Mouse (Mus musculus) R1 (cell line): ENCODE measurements around the gene Trim40.

Experiments used
- DNase-seq: peaks from one replicate; pipeline ENCODE4 v3.0.0-alpha.2; 2018; ENCODE audit warnings: low read depth, low spot score

Gene Trim40

GRCm38 (mm10) chr17:36890073-36890903 is at the start of gene Trim40:
Gene Trim40 (minus strand): TSS chr17:36890123.
- DNase-seq: no peak

- no peak for DNase-seq
Observed at GRCm38 (mm10) chr17:36938056-36938455, 48.1 kb upstream of the Trim40 start.

DNA sequence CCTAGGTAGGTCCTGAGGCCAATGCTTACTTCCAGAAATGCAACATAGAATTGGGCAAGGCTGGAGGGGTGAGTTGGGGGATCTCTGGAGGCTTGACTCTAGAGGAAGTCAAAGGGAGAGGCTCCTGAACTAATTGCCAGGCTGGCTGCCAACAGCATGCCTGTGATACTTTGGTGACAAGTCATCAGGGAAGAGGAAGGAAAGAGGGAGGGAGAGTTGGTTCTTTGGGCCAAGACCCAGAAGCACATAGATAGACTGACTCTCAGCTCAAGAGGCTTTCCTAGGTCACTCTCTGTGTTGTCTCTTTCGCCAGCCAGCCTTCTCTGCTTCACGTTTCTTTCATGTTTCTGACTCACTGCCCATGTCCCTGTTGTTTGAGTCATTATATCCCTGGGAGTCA is 41.9 kb upstream of the Trim40 start:
- DNase-seq: no peak

GRCm38 (mm10) chr17:36931130-36931529 is 41.2 kb upstream of the Trim40 start:
- no peak for DNase-seq

DNA sequence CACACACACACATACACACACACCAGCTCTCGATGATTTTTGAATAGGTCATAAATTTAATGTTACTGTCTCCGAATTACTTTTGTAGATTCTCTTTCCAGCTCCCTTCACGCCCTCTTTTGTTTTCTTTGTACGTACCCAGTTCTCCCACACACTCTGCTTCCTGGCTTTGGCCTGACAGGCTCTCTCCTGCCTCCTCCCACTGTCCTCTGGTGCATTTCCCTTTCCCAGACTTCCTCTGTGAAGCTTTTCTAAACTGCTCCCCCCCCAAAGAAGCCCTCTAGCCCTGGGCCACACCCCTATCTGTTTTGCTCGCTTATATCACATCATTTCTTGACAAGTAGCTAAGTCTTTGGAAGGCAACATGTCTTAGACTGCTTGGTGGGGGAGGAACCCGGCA is 40.3 kb upstream of the Trim40 start:
- peak; percentile 76 for DNase-seq

DNA sequence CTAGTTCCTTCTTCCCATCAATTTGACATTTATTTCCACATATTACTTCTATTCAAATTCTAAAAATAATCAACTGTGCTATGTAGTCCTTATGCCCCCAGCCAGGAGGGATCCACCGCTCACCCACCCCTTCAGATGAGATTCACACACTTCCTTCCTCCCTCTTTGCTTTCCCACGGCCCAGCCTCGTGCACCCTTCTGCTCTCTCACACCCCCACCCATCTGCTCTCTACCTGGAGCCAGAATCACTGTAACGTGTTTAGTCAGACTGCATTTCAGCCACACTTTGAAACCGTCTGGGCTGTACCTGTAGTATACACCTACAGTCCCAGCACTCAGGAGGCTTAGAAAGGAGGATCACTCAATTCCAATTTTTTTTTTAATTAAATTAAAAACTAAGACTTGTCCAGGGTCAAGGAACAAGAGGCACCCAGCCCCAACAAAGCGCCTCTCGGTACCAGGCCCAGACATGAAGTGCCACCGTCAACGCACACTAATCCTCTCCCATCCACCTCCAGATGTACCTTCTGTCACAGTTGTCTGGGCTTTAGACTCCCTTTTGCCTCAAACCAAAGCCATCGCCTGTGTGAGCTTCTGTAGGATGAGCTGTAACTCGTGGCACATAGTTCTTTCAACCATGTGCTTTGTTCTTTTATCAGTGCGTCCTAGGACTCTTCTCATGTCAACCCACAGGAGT is 39.5 kb upstream of the Trim40 start:
- no peak for DNase-seq

DNA sequence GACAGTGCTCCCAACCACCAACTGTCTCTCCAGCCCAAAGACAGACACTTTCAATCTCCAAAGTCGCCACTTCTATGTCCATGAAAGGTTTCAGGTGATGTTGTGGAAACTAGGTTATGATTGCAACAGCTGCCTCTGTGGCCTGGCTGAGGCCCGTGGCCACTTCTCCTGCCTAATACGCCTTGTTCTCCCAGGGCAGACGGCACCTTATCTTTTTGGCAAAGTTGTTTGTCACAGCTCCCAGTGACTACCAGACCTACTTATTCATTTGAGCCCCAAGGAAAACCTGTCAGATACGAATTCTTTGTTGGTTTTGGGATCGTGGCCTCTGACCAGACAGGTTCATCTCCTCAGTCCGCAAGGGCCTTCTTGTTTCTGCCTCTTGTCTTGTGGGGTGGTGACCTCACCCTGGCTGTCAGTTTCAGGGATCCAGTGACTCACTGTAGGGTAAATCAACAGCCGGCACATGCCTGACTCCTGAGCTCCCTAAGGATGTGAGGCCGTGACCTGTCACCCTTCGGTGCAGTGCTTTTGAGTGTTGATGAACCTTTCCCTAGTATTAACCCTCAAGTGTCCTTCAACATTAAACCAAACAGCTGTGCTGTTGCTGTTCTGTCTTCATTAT is 37.7 kb upstream of the Trim40 start:
- no peak for DNase-seq

- DNase-seq: peak; percentile 86
Observed at GRCm38 (mm10) chr17:36923491-36923890, 33.6 kb upstream of the Trim40 start.

DNA sequence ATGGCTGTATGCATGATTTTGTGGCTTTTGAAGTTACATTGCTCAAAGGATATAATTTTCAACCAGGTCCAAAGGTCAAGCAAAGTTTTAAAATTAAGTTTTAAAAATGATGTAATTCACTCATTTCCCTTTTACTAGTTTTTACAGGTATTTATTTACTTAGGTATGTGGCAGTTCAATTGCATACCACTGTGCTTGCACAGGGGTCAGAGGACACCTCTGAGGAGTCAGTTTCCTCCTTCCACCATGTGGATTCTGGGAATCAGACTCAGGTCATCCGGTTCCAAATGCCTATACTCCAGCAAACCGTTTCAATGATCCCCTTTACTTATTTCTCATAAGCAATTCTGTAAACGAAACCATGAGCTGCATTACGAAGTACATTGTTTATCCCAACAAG is 32.8 kb upstream of the Trim40 start:
- no peak for DNase-seq

GRCm38 (mm10) chr17:36920239-36920638 is 30.3 kb upstream of the Trim40 start:
- DNase-seq: peak; percentile 55

DNA sequence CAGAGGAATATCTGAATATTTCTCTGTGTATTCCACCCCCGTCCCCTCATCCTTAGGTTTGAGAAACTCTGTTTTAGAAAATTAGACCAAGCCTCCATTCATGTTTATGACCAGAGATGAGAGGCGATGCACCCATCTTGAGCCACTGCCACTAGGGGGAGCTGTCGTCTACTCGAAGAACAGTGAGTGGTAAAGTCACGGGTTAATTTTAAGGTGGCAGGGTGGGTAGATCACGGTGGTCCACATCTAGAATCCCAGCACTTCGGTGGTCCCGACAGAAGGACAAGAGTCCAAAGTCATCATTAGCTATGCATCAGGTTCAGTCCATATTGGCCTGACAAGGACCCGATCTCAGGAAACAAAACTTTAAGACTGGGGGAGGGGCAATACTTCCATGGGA is 25.2 kb upstream of the Trim40 start:
- peak; percentile 68 for DNase-seq

DNA sequence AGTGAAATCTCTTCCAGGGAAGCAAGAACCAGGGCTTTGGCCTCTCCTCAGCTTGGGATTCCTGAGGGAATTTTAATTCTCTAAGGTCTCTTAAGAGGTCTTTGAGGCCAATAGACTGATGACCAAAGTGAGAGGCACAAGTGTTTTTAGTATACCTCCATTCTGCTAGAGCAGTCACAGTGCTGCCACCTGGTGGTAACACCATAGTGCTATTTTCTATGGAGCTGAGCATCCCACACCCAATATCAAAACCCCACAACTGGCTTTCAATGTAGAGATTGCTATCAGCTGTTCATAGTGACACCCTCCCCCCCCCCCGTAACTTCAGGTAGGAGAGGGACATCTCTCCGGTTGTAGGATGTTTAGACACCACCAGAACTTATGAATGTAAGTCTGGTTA is 24.2 kb upstream of the Trim40 start:
- DNase-seq: peak; percentile 82

GRCm38 (mm10) chr17:36912031-36912430 is 22.1 kb upstream of the Trim40 start:
- DNase-seq: no peak

DNA sequence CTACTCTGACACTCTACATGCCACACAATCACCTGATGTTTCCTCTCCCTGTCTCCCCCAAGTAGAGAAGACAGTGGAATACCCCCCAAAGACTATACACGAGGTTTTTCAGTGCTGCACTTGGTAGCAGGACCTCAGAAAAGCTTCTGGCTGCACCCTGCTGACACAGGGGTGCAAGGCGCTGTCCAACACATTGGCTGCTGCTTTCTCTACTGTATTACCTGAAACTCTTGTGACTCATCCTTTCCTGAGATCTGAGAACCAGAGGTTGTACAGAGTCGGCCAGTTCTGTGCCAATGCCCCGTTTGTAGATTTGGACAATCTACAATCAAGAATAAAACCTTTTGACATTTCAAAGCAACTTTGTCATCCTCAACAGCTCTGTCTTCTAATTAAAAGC is 19.9 kb upstream of the Trim40 start:
- DNase-seq: peak; percentile 28

GRCm38 (mm10) chr17:36908235-36908634 is 18.3 kb upstream of the Trim40 start:
- no peak for DNase-seq

GRCm38 (mm10) chr17:36903651-36904050 is 13.7 kb upstream of the Trim40 start:
- no peak for DNase-seq

DNA sequence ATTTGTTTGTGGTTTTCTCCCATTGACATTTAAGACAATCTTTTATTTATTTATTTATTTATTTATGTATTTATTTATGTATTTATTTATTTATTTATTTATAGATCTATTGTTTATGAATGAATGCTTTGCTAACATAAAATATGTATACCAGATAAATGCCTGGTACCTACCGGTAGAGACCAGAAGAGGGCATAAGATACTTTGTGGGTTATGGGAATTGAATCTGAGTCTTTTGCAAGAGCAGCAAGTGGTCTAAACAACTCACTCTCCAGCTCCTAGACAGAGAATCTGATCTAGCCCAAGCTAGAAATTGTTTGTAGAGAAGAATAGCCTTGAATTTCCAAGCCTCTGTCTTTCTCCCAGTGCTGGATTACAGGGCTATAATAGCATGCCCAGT is 10.8 kb upstream of the Trim40 start:
- no peak for DNase-seq

GRCm38 (mm10) chr17:36900001-36900400 is 10.1 kb upstream of the Trim40 start:
- DNase-seq: no peak

- no peak for DNase-seq
Observed at GRCm38 (mm10) chr17:36899376-36899775, 9.5 kb upstream of the Trim40 start.

DNA sequence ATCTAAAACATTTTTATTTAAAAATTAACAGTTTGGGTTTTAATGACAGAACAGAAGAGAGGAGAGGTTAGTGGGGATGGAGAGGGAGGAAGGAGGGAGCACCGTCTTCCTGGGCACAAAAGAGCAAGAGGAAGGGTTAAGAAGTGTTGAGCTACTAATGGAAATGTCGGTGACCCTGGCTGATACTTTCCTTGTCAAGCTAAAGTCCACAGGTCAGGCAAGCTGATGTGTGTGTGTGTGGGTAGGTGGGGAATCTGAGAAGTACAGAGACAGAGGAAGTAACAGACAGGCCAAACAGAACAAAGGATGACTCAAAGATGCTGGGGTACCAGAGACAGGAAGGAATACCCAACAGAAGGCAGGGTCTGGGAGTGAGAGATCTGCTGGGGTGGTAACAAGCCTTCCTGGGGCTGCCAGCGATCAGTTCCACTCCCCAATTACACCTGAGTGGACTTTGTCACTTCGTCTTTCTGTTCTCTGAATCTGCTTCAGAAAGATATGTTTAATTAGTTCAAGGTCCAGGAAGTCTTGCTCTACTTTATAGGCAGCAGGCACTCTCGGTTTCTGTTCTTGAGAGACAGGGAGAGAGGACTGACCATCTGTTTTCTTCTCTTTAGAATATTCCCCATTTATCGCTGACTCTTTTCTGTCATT is 7.8 kb upstream of the Trim40 start, which contains the start of gene Trim31:
Gene Trim31 (plus strand): TSS at position 567 of the 654 bp plus-strand sequence.
- DNase-seq: no peak

DNA sequence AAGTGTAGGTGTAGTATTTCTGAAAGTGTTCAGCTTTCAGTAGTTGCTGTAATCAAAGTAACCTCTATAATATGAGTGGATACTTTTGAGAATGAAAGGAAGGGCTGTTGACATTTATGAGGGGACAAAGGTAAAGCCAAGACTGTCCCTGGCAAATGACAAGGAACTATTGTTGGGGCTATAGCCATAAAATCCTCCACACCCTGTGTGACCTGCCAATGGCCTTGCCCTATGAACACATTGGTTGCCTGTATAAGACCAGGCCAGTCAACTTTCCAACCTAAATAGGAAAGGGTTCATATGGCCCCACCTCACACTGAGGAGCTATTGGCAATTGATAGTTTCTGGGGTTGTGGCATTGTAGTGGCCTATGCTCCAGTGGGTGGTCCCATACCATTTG is 7.1 kb upstream of the Trim40 start:
- no peak for DNase-seq

DNA sequence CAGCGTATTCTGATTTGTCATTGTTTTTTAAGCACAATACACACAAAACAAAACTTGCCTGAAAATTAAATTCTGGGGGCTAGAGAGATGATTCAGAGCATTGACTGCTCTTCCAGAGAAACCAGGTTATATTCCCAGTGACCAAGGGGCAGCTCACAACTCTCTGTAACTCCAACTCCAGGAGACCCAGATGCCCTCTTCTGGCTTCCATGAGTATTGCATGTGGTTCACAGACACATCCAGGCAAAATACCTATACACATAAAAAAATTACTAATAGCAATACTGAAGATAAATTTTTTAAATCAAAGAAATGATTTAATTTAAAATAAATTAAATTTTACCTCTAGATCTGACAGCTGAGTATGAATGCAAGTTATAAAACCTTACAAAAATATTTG is 6.7 kb upstream of the Trim40 start:
- DNase-seq: peak; percentile 69
